Mouse (Mus musculus): ENCODE results near the gene 2010300C02Rik. TPM values are rescaled to one million over a fixed set of nuclear protein-coding genes. Genes with fewer than 3 reads are reported as not detected.

2010300C02Rik gene
- polyA plus RNA-seq, 1 experiment from 2014 or later = 1.7 TPM

DNA sequence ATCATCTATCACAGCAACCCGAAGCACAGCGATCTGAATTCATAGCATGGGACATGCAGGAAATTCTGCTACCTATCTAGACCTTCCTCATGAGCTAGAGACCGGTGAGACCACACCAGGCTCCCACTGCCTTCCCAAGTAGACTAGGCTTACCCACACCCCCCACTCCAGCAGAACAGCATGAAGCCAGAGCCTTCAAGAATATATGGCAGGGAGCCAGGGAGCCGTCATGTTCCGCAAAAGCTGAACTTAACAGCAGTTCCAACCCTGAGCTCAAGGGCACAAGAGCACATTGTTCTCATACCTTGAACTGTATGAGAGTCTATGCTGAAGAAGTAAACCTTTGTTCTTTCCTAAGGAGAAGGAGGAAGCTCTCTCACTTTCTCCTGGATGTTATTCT lies 32.4 kb downstream of the 2010300C02Rik start:
- H3K27me3 ChIP-seq (replicated peaks; ENCODE audit: control insufficient read depth, insufficient read depth, low read length) = no peaks in the 10 kb centered on the region
- H3K4me2 ChIP-seq (ENCODE audit: low read length) = no peak overlapping the region
- no peak overlapping the region for H3K27ac ChIP-seq (ENCODE audit: low read depth, low read length)
- 52% methylated on average over 5 of the region's 5 CpGs for WGBS
- DNase-seq (ENCODE audit: low spot score) (peak; percentile 64), ATAC-seq (no peak)
- no peaks in the 10 kb centered on the region for H3K9me3 ChIP-seq (replicated peaks; ENCODE audit: control insufficient read depth, low read length)
- H3K9ac ChIP-seq (ENCODE audit: low read length) = no peak overlapping the region
- no peaks in the 10 kb centered on the region for H3K36me3 ChIP-seq (ENCODE audit: control insufficient read depth, insufficient read depth, low read length)
- H3K4me1 ChIP-seq (ENCODE audit: control insufficient read depth, insufficient read depth, low read length) = 0 out of 2 replicates have a peak, but pooled peaks cover 5% of the 10 kb centered on the region
- no peak overlapping the region for H3K4me3 ChIP-seq (ENCODE audit: low read depth, low read length)

DNA sequence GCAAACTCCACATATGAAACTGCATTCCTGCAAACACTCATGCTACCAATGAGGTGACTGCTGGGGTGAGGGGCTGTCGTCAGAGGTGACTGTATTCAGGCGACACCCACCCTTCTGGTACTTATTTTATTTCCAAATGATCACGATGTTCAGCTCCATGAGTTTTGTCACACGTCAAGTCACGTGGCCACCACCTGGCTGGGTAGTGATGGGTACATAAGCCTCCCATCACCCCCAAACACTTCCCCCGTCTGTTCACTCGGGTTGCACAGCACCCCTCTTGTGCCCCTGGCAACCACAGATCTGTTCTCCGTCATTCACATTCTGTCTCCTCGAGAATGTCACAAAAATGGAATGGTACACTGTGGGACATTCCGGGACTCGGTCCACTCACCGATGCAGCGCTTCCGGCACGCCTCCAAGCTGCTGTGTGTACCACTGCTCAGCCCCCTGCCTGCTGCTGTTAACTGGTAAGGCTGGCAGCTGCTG lies 32.9 kb downstream of the 2010300C02Rik start:
- H3K4me3 ChIP-seq (ENCODE audit: low read depth, low read length) = no peak overlapping the region
- no peaks in the 10 kb centered on the region for H3K27me3 ChIP-seq (replicated peaks; ENCODE audit: control insufficient read depth, insufficient read depth, low read length)
- H3K4me2 ChIP-seq (ENCODE audit: low read length) = no peak overlapping the region
- no peaks in the 10 kb centered on the region for H3K9me3 ChIP-seq (replicated peaks; ENCODE audit: control insufficient read depth, low read length)
- no peak overlapping the region; the same call in 1 of the 2 replicates for H3K27ac ChIP-seq (ENCODE audit: low read depth, low read length)
- no peak overlapping the region for H3K9ac ChIP-seq (ENCODE audit: low read length)
- WGBS = 82% methylated on average over 15 of the region's 15 CpGs
- no peaks in the 10 kb centered on the region for H3K36me3 ChIP-seq (ENCODE audit: control insufficient read depth, insufficient read depth, low read length)
- H3K4me1 ChIP-seq (ENCODE audit: control insufficient read depth, insufficient read depth, low read length) = 0 out of 2 replicates have a peak, but pooled peaks cover 5% of the 10 kb centered on the region
- DNase-seq (ENCODE audit: low spot score) (peak; percentile 30), ATAC-seq (peak; percentile 37; the same call in 1 of the 2 replicates)

DNA sequence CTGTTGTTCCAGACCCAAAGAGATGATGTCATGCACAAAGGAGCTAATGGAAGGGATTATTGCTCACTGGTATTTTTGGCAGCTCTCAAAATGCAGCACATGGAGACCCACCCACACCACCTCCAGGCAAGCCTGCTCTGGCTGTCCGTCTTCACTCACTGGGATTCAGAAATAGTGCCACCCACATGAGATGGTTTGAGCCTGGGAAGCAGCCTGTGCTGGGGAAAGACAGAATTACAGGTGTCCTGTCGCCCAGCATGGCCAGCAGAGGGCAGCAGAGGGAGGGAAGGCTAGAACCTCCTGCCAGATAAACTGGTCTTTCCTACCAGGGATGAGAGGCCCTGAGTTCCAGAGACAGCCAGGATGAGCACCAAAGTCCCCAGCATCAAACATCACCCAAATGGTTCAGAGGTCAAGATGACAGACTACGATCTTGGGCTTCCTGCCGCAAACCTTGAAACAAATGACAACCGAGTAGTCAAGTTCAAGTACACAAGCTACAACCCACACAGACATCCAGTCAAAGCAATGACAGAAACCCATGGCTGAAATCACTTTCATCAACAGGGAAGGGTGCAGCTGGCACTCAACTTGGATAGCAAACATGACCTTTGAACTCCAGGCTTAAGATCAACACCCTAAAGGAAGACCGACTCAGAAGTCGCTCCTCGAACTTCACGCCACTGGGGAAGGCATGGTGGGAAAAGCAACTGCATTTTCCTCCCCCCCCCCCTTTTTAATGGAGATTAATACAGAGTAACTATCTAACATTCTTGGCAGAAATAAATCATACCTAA lies 41.4 kb downstream of the 2010300C02Rik start:
- no peaks in the 10 kb centered on the region for H3K4me1 ChIP-seq (ENCODE audit: control insufficient read depth, insufficient read depth, low read length)
- no peak overlapping the region for H3K4me3 ChIP-seq (ENCODE audit: low read depth, low read length)
- H3K9ac ChIP-seq (ENCODE audit: low read length) = no peak overlapping the region
- no peak for ATAC-seq
- DNase-seq (ENCODE audit: low spot score) = peak; percentile 81
- WGBS = 73% methylated on average over 9 of the region's 9 CpGs
- no peak overlapping the region for H3K4me2 ChIP-seq (ENCODE audit: low read length)
- H3K27ac ChIP-seq (ENCODE audit: low read depth, low read length) = no peak overlapping the region
- no peaks in the 10 kb centered on the region for H3K27me3 ChIP-seq (replicated peaks; ENCODE audit: control insufficient read depth, insufficient read depth, low read length)
- H3K36me3 ChIP-seq (ENCODE audit: control insufficient read depth, insufficient read depth, low read length) = no peaks in the 10 kb centered on the region
- no peaks in the 10 kb centered on the region for H3K9me3 ChIP-seq (replicated peaks; ENCODE audit: control insufficient read depth, low read length)

DNA sequence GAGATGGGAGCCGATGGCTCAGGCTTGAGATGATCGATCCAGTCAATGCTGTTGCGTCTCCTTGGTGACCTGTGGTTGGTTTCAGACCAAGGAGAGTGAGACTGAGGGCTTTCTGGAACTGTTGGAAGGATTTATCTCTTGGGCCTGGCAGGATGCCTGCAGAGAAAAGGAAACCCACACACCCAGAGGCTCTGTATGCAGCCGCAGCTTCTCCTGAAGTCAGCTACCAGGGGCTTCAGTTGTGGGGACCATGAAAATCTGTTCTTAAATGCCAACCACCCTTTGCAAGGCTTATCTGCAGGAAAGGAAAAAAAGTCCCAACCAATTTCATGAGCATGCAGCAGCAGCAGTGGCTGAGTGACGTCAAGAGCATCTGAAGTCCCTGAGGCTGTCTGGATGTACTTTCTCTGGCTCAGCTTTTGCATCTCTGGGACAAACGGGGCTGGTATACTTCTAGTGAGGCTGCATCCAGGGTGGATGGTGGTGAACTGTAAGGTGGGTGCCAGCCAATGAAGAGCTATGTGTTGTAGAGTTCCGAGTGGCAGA lies 42.8 kb downstream of the 2010300C02Rik start:
- H3K4me3 ChIP-seq (ENCODE audit: low read depth, low read length) = no peak overlapping the region
- ATAC-seq (no peak), DNase-seq (ENCODE audit: low spot score) (no peak)
- WGBS = 83% methylated on average over 7 of the region's 7 CpGs
- no peak overlapping the region for H3K27ac ChIP-seq (ENCODE audit: low read depth, low read length)
- no peaks in the 10 kb centered on the region for H3K36me3 ChIP-seq (ENCODE audit: control insufficient read depth, insufficient read depth, low read length)
- H3K4me1 ChIP-seq (ENCODE audit: control insufficient read depth, insufficient read depth, low read length) = no peaks in the 10 kb centered on the region
- no peak overlapping the region for H3K9ac ChIP-seq (ENCODE audit: low read length)
- no peak overlapping the region for H3K4me2 ChIP-seq (ENCODE audit: low read length)
- H3K9me3 ChIP-seq (replicated peaks; ENCODE audit: control insufficient read depth, low read length) = no peaks in the 10 kb centered on the region
- no peaks in the 10 kb centered on the region for H3K27me3 ChIP-seq (replicated peaks; ENCODE audit: control insufficient read depth, insufficient read depth, low read length)

DNA sequence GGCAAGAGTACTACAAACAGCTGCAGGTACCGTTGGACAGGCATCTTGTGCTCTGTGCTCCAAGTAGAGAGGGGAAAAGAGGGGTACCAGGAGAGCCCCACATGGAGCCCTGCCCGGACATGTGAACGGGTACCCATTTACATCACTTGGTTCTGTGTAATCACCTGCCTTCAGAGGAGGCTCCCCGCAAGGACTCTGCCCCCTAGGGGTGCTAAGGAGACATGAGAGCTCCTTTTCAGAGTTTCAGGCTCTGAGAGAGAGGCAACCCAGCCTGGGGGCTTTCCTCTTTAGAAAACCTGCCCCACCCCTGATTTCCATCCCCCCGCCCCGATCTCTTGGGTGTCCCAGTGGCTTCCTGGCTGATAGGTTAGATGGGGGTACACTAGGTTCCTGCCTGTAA lies 44.4 kb downstream of the 2010300C02Rik start:
- ATAC-seq (no peak), DNase-seq (ENCODE audit: low spot score) (no peak)
- Histone ChIP-seq H3K9me3 (replicated peaks; ENCODE audit: control insufficient read depth, low read length) (no peaks in the 10 kb centered on the region), H3K4me3 (ENCODE audit: low read depth, low read length) (no peak overlapping the region), H3K4me2 (ENCODE audit: low read length) (no peak overlapping the region), H3K4me1 (ENCODE audit: control insufficient read depth, insufficient read depth, low read length) (no peaks in the 10 kb centered on the region), H3K27ac (ENCODE audit: low read depth, low read length) (no peak overlapping the region), H3K9ac (ENCODE audit: low read length) (no peak overlapping the region), H3K36me3 (ENCODE audit: control insufficient read depth, insufficient read depth, low read length) (no peaks in the 10 kb centered on the region), H3K27me3 (replicated peaks; ENCODE audit: control insufficient read depth, insufficient read depth, low read length) (no peaks in the 10 kb centered on the region)
- WGBS = 67% methylated on average over 6 of the region's 6 CpGs

DNA sequence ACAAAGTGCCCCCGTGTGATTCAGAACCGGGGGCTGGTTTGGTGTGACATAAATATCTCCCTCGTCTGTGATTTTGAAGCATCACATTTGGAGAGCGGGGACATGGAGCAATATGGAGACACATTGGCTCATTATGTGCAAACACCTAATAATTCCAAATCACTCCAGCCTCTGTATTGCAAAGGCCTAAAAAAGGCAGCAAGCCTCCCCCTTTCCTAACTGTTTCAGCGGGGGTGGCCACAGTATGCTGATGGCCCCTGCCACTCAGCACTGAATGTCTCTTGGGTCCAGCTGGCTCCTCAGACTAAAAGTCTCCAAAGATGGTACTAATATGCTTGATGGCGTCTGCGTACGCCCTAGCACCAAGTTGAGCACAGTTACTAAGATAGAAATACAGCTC lies 45.6 kb downstream of the 2010300C02Rik start:
- H3K4me1 ChIP-seq (ENCODE audit: control insufficient read depth, insufficient read depth, low read length) = no peaks in the 10 kb centered on the region
- DNase-seq (ENCODE audit: low spot score) = no peak
- H3K4me3 ChIP-seq (ENCODE audit: low read depth, low read length) = no peak overlapping the region
- H3K9me3 ChIP-seq (replicated peaks; ENCODE audit: control insufficient read depth, low read length) = no peaks in the 10 kb centered on the region
- H3K9ac ChIP-seq (ENCODE audit: low read length) = no peak overlapping the region
- H3K27ac ChIP-seq (ENCODE audit: low read depth, low read length) = no peak overlapping the region
- H3K27me3 ChIP-seq (replicated peaks; ENCODE audit: control insufficient read depth, insufficient read depth, low read length) = no peaks in the 10 kb centered on the region
- no peak overlapping the region for H3K4me2 ChIP-seq (ENCODE audit: low read length)
- H3K36me3 ChIP-seq (ENCODE audit: control insufficient read depth, insufficient read depth, low read length) = no peaks in the 10 kb centered on the region
- ATAC-seq = no peak
- WGBS = 95% methylated on average over 8 of the region's 8 CpGs

DNA sequence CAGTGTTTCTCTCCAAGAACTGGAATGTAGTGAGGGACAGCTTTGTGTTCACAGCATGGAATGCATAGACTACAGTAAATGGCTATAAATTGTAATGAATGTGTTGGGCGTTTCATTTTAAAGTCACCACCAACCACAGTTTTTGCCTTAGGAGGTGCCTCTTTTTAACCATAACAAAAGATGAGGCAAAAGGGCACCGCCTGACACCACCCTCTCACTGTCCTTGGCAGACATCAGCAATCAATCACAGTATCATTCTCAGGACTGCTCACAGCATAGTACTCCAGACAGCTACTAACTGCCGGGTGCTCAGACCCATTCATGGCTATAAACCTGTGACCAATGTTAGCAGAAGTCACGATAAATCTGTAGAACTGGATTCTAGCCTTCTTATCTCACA lies 48.6 kb downstream of the 2010300C02Rik start:
- Histone ChIP-seq H3K4me2 (ENCODE audit: low read length) (no peak overlapping the region), H3K27ac (ENCODE audit: low read depth, low read length) (no peak overlapping the region), H3K4me3 (ENCODE audit: low read depth, low read length) (no peak overlapping the region), H3K9me3 (replicated peaks; ENCODE audit: control insufficient read depth, low read length) (no peaks in the 10 kb centered on the region), H3K36me3 (ENCODE audit: control insufficient read depth, insufficient read depth, low read length) (no peaks in the 10 kb centered on the region), H3K27me3 (replicated peaks; ENCODE audit: control insufficient read depth, insufficient read depth, low read length) (no peaks in the 10 kb centered on the region), H3K9ac (ENCODE audit: low read length) (no peak overlapping the region), H3K4me1 (ENCODE audit: control insufficient read depth, insufficient read depth, low read length) (no peaks in the 10 kb centered on the region)
- ATAC-seq = no peak
- whole genome bisulfite sequencing = 68% methylated on average over 4 of the region's 4 CpGs
- no peak for DNase-seq (ENCODE audit: low spot score)

DNA sequence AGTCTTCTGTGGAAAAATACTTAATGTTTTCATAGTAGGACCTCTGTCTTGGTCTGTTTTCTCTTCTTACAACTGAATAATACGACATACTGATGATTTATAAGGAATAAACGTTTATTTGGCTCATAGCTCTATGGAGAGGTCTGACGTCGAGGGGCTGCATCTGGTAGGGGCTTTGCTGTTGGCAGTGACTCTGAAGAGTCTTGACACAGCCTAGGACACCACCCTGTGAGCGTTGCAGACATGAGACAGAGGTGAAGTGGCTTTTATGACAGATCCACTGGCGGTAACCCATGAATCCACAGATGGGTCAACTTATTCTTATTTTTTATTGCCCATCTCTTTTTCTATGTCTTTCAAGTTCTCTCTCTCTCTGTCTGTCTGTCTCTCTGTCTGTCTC lies 52.5 kb downstream of the 2010300C02Rik start:
- Histone ChIP-seq H3K27ac (ENCODE audit: low read depth, low read length) (no peak overlapping the region), H3K36me3 (ENCODE audit: control insufficient read depth, insufficient read depth, low read length) (no peaks in the 10 kb centered on the region), H3K4me1 (ENCODE audit: control insufficient read depth, insufficient read depth, low read length) (no peaks in the 10 kb centered on the region), H3K4me3 (ENCODE audit: low read depth, low read length) (no peak overlapping the region), H3K9ac (ENCODE audit: low read length) (no peak overlapping the region), H3K9me3 (replicated peaks; ENCODE audit: control insufficient read depth, low read length) (no peaks in the 10 kb centered on the region), H3K4me2 (ENCODE audit: low read length) (no peak overlapping the region), H3K27me3 (replicated peaks; ENCODE audit: control insufficient read depth, insufficient read depth, low read length) (no peaks in the 10 kb centered on the region)
- DNase-seq (ENCODE audit: low spot score) (no peak), ATAC-seq (no peak)
- WGBS = 91% methylated on average over 6 of the region's 6 CpGs

DNA sequence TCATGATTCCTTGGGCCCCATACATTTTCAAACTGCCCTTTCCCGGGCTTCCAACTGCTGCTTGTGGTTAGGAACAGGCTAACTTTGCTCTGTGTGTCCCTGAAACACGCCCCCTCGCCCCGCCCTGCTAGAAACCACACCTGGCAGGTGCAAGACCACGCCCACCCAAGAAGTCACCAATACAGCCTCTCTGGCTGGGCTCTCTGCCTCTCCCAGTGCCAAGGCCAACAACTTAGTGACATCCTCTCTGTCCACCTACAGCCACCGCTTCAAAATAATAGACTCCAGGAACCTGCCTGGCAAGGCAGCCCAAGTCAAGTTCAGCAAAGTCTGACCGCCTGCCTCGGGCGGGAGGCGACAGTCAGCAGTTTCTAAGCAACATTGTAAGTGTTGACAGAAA lies 53.3 kb downstream of the 2010300C02Rik start:
- Histone ChIP-seq H3K4me2 (ENCODE audit: low read length) (no peak overlapping the region), H3K27ac (ENCODE audit: low read depth, low read length) (no peak overlapping the region), H3K36me3 (ENCODE audit: control insufficient read depth, insufficient read depth, low read length) (no peaks in the 10 kb centered on the region), H3K9me3 (replicated peaks; ENCODE audit: control insufficient read depth, low read length) (no peaks in the 10 kb centered on the region), H3K9ac (ENCODE audit: low read length) (no peak overlapping the region), H3K4me3 (ENCODE audit: low read depth, low read length) (no peak overlapping the region), H3K4me1 (ENCODE audit: control insufficient read depth, insufficient read depth, low read length) (no peaks in the 10 kb centered on the region), H3K27me3 (replicated peaks; ENCODE audit: control insufficient read depth, insufficient read depth, low read length) (no peaks in the 10 kb centered on the region)
- WGBS = 56% methylated on average over 10 of the region's 10 CpGs
- no peak for DNase-seq (ENCODE audit: low spot score)
- no peak for ATAC-seq

All from forebrain, embryonic 14.5 days (tissue).